Mouse (Mus musculus): ENCODE data around the gene Erich2.

GRCm38 (mm10) chr2:70550671-70551070 is 42.1 kb downstream of the Erich2 start:
- TF ChIP-seq CTCF (IDR thresholded peaks at IDR 0.05; ENCODE audit: low read depth, low read length), result no peak
- no peak for TF ChIP-seq POLR2A (IDR thresholded peaks at IDR 0.05; ENCODE audit: extremely low read depth, insufficient read depth, low read length)
